Mouse (Mus musculus): ENCODE results near the gene Slc15a2. TPM values are rescaled to one million over a fixed set of nuclear protein-coding genes. Genes with fewer than 3 reads are reported as not detected.

Gene Slc15a2
- polyA plus RNA-seq, 1 experiment from 2014 or later: 0.42 TPM

GRCm38 (mm10) chr16:36786466-36786865 lies 1.7 kb upstream of the Slc15a2 start:
- no peaks in the 10 kb centered on the region; a peak in 1 of 4 replicates for H3K4me1 ChIP-seq (ENCODE audit: control insufficient read depth in 2 of 2, insufficient read depth in 2 of 2, low read length in 2 of 2)
- H3K9ac ChIP-seq (ENCODE audit: low read length): no peak overlapping the region
- no peak overlapping the region for H3K4me2 ChIP-seq (ENCODE audit: low read length)
- no peak for ATAC-seq (ENCODE audit: insufficient number of reproducible peaks, insufficient read depth, low FRiP score, low read depth)
- H3K4me3 ChIP-seq (ENCODE audit: control insufficient read depth in 1 of 2, insufficient read depth in 1 of 2, low read depth in 1 of 2, low read length in 2 of 2): no peak overlapping the region
- H3K9me3 ChIP-seq (ENCODE audit: control insufficient read depth, low read length): no peaks in the 10 kb centered on the region
- no peak overlapping the region for H3K27ac ChIP-seq (replicated peaks in 1 of 2; ENCODE audit: control insufficient read depth in 1 of 2, insufficient read depth in 1 of 2, low read depth in 2 of 2, low read length in 2 of 2)
- no peaks in the 10 kb centered on the region for H3K36me3 ChIP-seq (ENCODE audit: control insufficient read depth, insufficient read depth, low read length)
- 85% methylated on average over 7 of the region's 7 CpGs for WGBS
- no peaks in the 10 kb centered on the region for H3K27me3 ChIP-seq (ENCODE audit: control insufficient read depth, insufficient read depth, low read length)

DNA sequence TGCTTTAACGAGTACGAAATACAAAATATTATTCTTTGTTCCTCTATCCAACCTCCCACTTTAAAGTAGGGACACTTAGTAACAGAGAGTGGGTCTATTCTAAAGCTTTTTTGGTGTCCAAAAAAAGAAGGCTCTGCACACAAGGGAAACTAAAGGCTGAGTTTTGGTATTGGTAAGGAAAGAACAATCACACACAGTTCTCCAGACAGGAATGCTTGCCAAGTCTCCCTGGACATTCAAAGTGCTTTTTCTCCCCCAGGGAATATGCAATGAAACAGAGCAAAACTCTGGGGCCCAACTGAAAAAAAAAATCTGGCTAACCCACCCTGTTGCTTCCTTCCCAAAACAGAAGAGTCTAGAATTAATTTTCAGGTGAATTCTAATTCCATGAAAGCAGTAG lies 616 bp downstream of the Slc15a2 start:
- H3K27ac ChIP-seq (replicated peaks in 1 of 2; ENCODE audit: control insufficient read depth in 1 of 2, insufficient read depth in 1 of 2, low read depth in 2 of 2, low read length in 2 of 2): no peak overlapping the region
- WGBS: 91% methylated on average over 2 of the region's 2 CpGs
- no peak for ATAC-seq (ENCODE audit: insufficient number of reproducible peaks, insufficient read depth, low FRiP score, low read depth)

GRCm38 (mm10) chr16:36775658-36776057 lies 9.1 kb downstream of the Slc15a2 start:
- H3K27ac ChIP-seq (replicated peaks in 1 of 2; ENCODE audit: control insufficient read depth in 1 of 2, insufficient read depth in 1 of 2, low read depth in 2 of 2, low read length in 2 of 2): no peak overlapping the region
- no peaks in the 10 kb centered on the region for H3K4me1 ChIP-seq (ENCODE audit: control insufficient read depth in 2 of 2, insufficient read depth in 2 of 2, low read length in 2 of 2)
- no peak overlapping the region for H3K4me2 ChIP-seq (ENCODE audit: low read length)
- no peaks in the 10 kb centered on the region for H3K9me3 ChIP-seq (ENCODE audit: control insufficient read depth, low read length)
- no peak overlapping the region for H3K4me3 ChIP-seq (ENCODE audit: control insufficient read depth in 1 of 2, insufficient read depth in 1 of 2, low read depth in 1 of 2, low read length in 2 of 2)
- H3K36me3 ChIP-seq (ENCODE audit: control insufficient read depth, insufficient read depth, low read length): no peaks in the 10 kb centered on the region
- WGBS: 85% methylated on average over 6 of the region's 6 CpGs
- H3K27me3 ChIP-seq (ENCODE audit: control insufficient read depth, insufficient read depth, low read length): no peaks in the 10 kb centered on the region
- ATAC-seq (ENCODE audit: insufficient number of reproducible peaks, insufficient read depth, low FRiP score, low read depth): no peak
- no peak overlapping the region for H3K9ac ChIP-seq (ENCODE audit: low read length)

More for the DNA sequence above, 616 bp downstream of the Slc15a2 start:
- Histone ChIP-seq H3K4me3 (ENCODE audit: control insufficient read depth in 1 of 2, insufficient read depth in 1 of 2, low read depth in 1 of 2, low read length in 2 of 2) (no peak overlapping the region), H3K27me3 (ENCODE audit: control insufficient read depth, insufficient read depth, low read length) (no peaks in the 10 kb centered on the region), H3K4me2 (ENCODE audit: low read length) (no peak overlapping the region), H3K9me3 (ENCODE audit: control insufficient read depth, low read length) (no peaks in the 10 kb centered on the region), H3K9ac (ENCODE audit: low read length) (no peak overlapping the region), H3K36me3 (ENCODE audit: control insufficient read depth, insufficient read depth, low read length) (no peaks in the 10 kb centered on the region), H3K4me1 (ENCODE audit: control insufficient read depth in 2 of 2, insufficient read depth in 2 of 2, low read length in 2 of 2) (no peaks in the 10 kb centered on the region)

DNA sequence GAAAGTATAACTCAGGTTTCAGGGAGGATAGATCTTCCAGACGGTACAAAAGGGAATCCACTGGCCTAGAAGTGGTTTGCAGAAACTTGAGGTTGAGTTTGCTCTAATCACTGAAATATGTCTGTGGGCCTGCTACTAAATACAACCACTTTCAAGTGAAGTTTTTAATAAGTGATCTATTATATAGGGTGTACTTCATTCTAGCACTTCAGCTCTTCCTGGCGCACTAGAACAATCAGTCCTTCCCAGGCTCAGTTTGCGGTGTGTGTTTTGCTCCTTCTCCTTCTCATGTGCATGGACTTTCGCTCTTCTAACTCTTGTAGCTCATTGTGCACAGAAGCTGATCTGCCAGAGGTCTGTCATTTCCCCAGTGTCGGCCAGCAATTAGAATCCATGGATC lies 11.8 kb downstream of the Slc15a2 start:
- no peak overlapping the region for H3K27ac ChIP-seq (replicated peaks in 1 of 2; ENCODE audit: control insufficient read depth in 1 of 2, insufficient read depth in 1 of 2, low read depth in 2 of 2, low read length in 2 of 2)
- no peak overlapping the region for H3K4me2 ChIP-seq (ENCODE audit: low read length)
- H3K4me3 ChIP-seq (ENCODE audit: control insufficient read depth in 1 of 2, insufficient read depth in 1 of 2, low read depth in 1 of 2, low read length in 2 of 2): no peak overlapping the region
- no peaks in the 10 kb centered on the region for H3K36me3 ChIP-seq (ENCODE audit: control insufficient read depth, insufficient read depth, low read length)
- no peak for ATAC-seq (ENCODE audit: insufficient number of reproducible peaks, insufficient read depth, low FRiP score, low read depth)
- no peaks in the 10 kb centered on the region for H3K9me3 ChIP-seq (ENCODE audit: control insufficient read depth, low read length)
- H3K4me1 ChIP-seq (ENCODE audit: control insufficient read depth in 2 of 2, insufficient read depth in 2 of 2, low read length in 2 of 2): no peaks in the 10 kb centered on the region
- H3K9ac ChIP-seq (ENCODE audit: low read length): no peak overlapping the region
- H3K27me3 ChIP-seq (ENCODE audit: control insufficient read depth, insufficient read depth, low read length): no peaks in the 10 kb centered on the region
- 81% methylated on average over 5 of the region's 5 CpGs for whole genome bisulfite sequencing

DNA sequence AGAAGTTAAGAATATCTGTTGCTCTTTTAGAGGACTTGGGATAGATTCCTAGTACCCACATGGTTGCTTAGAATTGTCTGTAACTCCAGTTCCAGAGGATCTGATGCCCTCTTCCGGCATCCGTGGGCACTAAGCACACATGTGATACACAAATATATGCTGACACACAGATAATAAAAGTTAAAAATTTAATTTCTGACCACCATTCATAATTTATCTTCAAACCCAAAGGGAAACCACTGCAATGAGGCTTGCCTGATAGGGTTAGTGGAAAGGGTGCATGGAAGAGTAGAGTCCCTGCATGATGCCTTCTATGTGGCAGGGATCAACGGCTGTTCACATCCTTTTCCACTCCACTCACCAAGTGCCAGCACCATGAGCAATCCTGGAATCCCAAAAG lies 13.1 kb downstream of the Slc15a2 start:
- Histone ChIP-seq H3K9ac (ENCODE audit: low read length) (no peak overlapping the region), H3K4me1 (ENCODE audit: control insufficient read depth in 2 of 2, insufficient read depth in 2 of 2, low read length in 2 of 2) (no peaks in the 10 kb centered on the region), H3K36me3 (ENCODE audit: control insufficient read depth, insufficient read depth, low read length) (no peaks in the 10 kb centered on the region), H3K27me3 (ENCODE audit: control insufficient read depth, insufficient read depth, low read length) (no peaks in the 10 kb centered on the region), H3K9me3 (ENCODE audit: control insufficient read depth, low read length) (no peaks in the 10 kb centered on the region), H3K27ac (replicated peaks in 1 of 2; ENCODE audit: control insufficient read depth in 1 of 2, insufficient read depth in 1 of 2, low read depth in 2 of 2, low read length in 2 of 2) (no peak overlapping the region), H3K4me3 (ENCODE audit: control insufficient read depth in 1 of 2, insufficient read depth in 1 of 2, low read depth in 1 of 2, low read length in 2 of 2) (no peak overlapping the region), H3K4me2 (ENCODE audit: low read length) (no peak overlapping the region)
- no peak for ATAC-seq (ENCODE audit: insufficient number of reproducible peaks, insufficient read depth, low FRiP score, low read depth)
- WGBS: 91% methylated on average over 3 of the region's 3 CpGs

GRCm38 (mm10) chr16:36771244-36771643 lies 13.5 kb downstream of the Slc15a2 start:
- Histone ChIP-seq H3K9me3 (ENCODE audit: control insufficient read depth, low read length) (no peaks in the 10 kb centered on the region), H3K4me3 (ENCODE audit: control insufficient read depth in 1 of 2, insufficient read depth in 1 of 2, low read depth in 1 of 2, low read length in 2 of 2) (no peak overlapping the region), H3K27me3 (ENCODE audit: control insufficient read depth, insufficient read depth, low read length) (no peaks in the 10 kb centered on the region), H3K36me3 (ENCODE audit: control insufficient read depth, insufficient read depth, low read length) (no peaks in the 10 kb centered on the region), H3K4me1 (ENCODE audit: control insufficient read depth in 2 of 2, insufficient read depth in 2 of 2, low read length in 2 of 2) (no peaks in the 10 kb centered on the region), H3K9ac (ENCODE audit: low read length) (no peak overlapping the region), H3K27ac (replicated peaks in 1 of 2; ENCODE audit: control insufficient read depth in 1 of 2, insufficient read depth in 1 of 2, low read depth in 2 of 2, low read length in 2 of 2) (no peak overlapping the region), H3K4me2 (ENCODE audit: low read length) (no peak overlapping the region)
- 78% methylated on average over 2 of the region's 2 CpGs for WGBS
- ATAC-seq (ENCODE audit: insufficient number of reproducible peaks, insufficient read depth, low FRiP score, low read depth): no peak

- WGBS: 75% methylated on average over 4 of the region's 4 CpGs
- no peaks in the 10 kb centered on the region for H3K9me3 ChIP-seq (ENCODE audit: control insufficient read depth, low read length)
- H3K4me1 ChIP-seq (ENCODE audit: control insufficient read depth in 2 of 2, insufficient read depth in 2 of 2, low read length in 2 of 2): no peaks in the 10 kb centered on the region
- H3K27me3 ChIP-seq (ENCODE audit: control insufficient read depth, insufficient read depth, low read length): no peaks in the 10 kb centered on the region
- no peak overlapping the region for H3K9ac ChIP-seq (ENCODE audit: low read length)
- no peaks in the 10 kb centered on the region for H3K36me3 ChIP-seq (ENCODE audit: control insufficient read depth, insufficient read depth, low read length)
- H3K4me2 ChIP-seq (ENCODE audit: low read length): no peak overlapping the region
- H3K4me3 ChIP-seq (ENCODE audit: control insufficient read depth in 1 of 2, insufficient read depth in 1 of 2, low read depth in 1 of 2, low read length in 2 of 2): no peak overlapping the region
- H3K27ac ChIP-seq (replicated peaks in 1 of 2; ENCODE audit: control insufficient read depth in 1 of 2, insufficient read depth in 1 of 2, low read depth in 2 of 2, low read length in 2 of 2): no peak overlapping the region
- ATAC-seq (ENCODE audit: insufficient number of reproducible peaks, insufficient read depth, low FRiP score, low read depth): no peak
These were observed 13.9 kb downstream of the Slc15a2 start for GRCm38 (mm10) chr16:36770830-36771229.

DNA sequence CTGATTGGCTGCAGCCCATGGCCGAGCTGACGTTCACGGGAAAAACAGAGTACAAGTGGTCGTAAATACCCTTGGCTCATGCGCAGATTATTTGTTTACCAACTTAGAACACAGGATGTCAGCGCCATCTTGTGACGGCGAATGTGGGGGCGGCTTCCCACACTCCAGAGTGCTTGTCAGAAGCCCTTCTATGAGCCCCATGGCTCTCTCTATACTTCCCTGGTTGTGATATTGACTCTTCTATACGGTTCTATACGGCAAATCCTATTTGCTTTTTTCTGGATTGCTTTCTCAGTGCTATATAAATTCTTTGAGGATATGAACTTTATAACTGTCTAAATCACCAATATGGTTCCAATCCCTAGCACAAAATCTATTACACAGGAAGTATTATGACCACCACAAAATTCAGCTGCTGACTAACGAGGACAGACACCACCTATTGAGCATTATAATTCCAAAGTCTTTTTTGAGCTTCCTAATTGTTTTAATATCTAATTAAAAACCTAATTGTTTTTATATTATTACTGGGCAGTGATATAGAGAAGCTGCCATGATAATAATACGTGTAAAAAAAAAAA lies 14.5 kb downstream of the Slc15a2 start:
- no peak overlapping the region for H3K27ac ChIP-seq (replicated peaks in 1 of 2; ENCODE audit: control insufficient read depth in 1 of 2, insufficient read depth in 1 of 2, low read depth in 2 of 2, low read length in 2 of 2)
- no peak for ATAC-seq (ENCODE audit: insufficient number of reproducible peaks, insufficient read depth, low FRiP score, low read depth)
- no peak overlapping the region for H3K4me3 ChIP-seq (ENCODE audit: control insufficient read depth in 1 of 2, insufficient read depth in 1 of 2, low read depth in 1 of 2, low read length in 2 of 2)
- no peak overlapping the region for H3K9ac ChIP-seq (ENCODE audit: low read length)
- no peaks in the 10 kb centered on the region for H3K36me3 ChIP-seq (ENCODE audit: control insufficient read depth, insufficient read depth, low read length)
- no peaks in the 10 kb centered on the region for H3K27me3 ChIP-seq (ENCODE audit: control insufficient read depth, insufficient read depth, low read length)
- no peaks in the 10 kb centered on the region for H3K9me3 ChIP-seq (ENCODE audit: control insufficient read depth, low read length)
- H3K4me2 ChIP-seq (ENCODE audit: low read length): no peak overlapping the region
- 74% methylated on average over 8 of the region's 13 CpGs for WGBS
- H3K4me1 ChIP-seq (ENCODE audit: control insufficient read depth in 2 of 2, insufficient read depth in 2 of 2, low read length in 2 of 2): no peaks in the 10 kb centered on the region

Data from heart, embryonic 14.5 days (tissue).